ENCODE assay signal across 8 mouse cellular contexts in the genomic region with DNA sequence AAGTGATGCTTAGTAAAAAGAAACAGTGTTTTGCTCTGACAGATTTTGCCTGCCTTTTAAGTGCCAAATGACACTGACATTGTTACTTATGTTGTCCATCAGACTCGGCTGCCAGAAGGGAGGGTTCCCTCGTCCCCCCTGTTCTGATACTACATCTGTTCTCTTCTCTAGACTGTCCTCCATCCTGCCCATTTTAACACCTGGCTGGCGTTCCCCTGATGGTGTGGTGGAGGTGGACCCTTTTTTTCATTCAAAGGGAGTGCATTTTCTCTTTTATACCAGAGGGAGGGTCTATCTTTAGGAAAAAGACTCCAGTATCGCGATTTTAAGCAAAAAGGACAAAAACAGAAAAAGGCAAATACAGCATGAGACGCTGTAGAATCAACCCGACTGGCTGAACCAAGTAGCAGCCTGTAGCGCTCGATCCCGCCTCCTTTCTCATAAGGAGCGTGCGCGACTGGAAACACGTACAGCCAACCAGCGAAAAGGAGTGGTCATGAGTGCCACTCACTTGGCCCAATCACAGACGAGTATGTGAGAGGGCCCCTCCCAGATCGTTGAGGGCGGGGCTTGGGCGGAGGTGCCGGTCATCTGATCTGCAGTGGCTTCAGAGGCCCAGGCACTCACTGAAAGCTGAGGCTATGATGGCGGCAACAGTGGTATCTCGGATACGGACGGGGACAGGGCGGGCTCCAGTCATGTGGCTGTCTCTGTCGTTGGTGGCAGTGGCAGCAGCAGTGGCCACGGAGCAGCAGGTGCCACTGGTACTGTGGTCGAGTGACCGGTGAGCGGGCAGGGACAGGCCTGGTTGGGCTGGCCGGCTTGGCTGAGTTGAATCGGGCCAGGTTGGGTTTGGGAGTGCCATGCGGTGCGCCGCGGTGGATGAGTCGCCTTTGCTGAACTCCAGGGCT. TPM values are rescaled to one million over a fixed set of nuclear protein-coding genes. Genes with fewer than 3 reads are reported as not detected.
DNase-seq lines count a peak whose midpoint lies in the region; ATAC-seq and TF ChIP-seq lines count a peak whose summit lies in the region.

Atp6ap1 (plus strand) TSS at position 560 of the 911 bp plus-strand sequence.

- WGBS in hindbrain, postnatal 0 days = 26% methylated on average over 37 of the region's 37 CpGs

- no peaks in the 10 kb centered on the region for H3K9me3 ChIP-seq in hindbrain, postnatal 0 days (ENCODE audit: low read length)
- 0 out of 2 replicates have a peak, but pooled peaks cover 3% of the 10 kb centered on the region for H3K9me3 ChIP-seq in megakaryocyte, embryonic 14.5 days

- peak within 1 kb of the TSS; percentile 77 for H3K4me3 ChIP-seq in gastrocnemius, adult 2 months
- peak within 1 kb of the TSS; percentile 62 for H3K4me3 ChIP-seq in hindbrain, postnatal 0 days (ENCODE audit: low read length)
- H3K4me3 ChIP-seq in megakaryocyte, embryonic 14.5 days (replicated peaks) = peak within 1 kb of the TSS; percentile 97

- ATAC-seq in common myeloid progenitor, adult 5-6 weeks (replicated peaks; ENCODE audit: low read depth, poor library complexity, severe bottlenecking) = peak; percentile 99
- peak; percentile 99 for ATAC-seq in hindbrain, postnatal 0 days

- intact Hi-C loops in gastrocnemius, adult 2 months (cut with DNase I) = no loop called here

- TF ChIP-seq CTCF in gastrocnemius, adult 2 months (IDR thresholded peaks at IDR 0.05) = no peak
- no peak for TF ChIP-seq CTCF in hindbrain, postnatal 0 days (IDR thresholded peaks at IDR 0.05; ENCODE audit: low read depth)

- H3K4me2 ChIP-seq in hindbrain, postnatal 0 days (ENCODE audit: low read depth, low read length) = peak within 1 kb of the TSS; percentile 66

- H3K36me3 ChIP-seq in hindbrain, postnatal 0 days (ENCODE audit: insufficient read depth, low read length) = 0 out of 2 replicates have a peak, but pooled peaks cover 10% of the 10 kb centered on the region
- peaks cover 35% of the 10 kb centered on the region for H3K36me3 ChIP-seq in megakaryocyte, embryonic 14.5 days (replicated peaks; ENCODE audit: low read length)

- H3K4me1 ChIP-seq in hindbrain, postnatal 0 days (ENCODE audit: insufficient read depth, low read length) = no peaks in the 10 kb centered on the region
- peaks cover 14% of the 10 kb centered on the region; the same call in 1 of the 2 replicates for H3K4me1 ChIP-seq in megakaryocyte, embryonic 14.5 days

- peak; percentile 97 for DNase-seq in ZHBTc4 (ENCODE audit: low read depth, low spot score)
- DNase-seq in gastrocnemius, adult 2 months = peak; percentile 95
- peak; percentile 96 for DNase-seq in hindbrain, postnatal 0 days (ENCODE audit: low spot score)
- DNase-seq in left cerebral cortex, adult 8-10 months (ENCODE audit: low spot score in 2 of 2) = peak; percentile 88 to 94
- peak; percentile 96 to 97 for DNase-seq in right cerebral cortex, postnatal 10 days (ENCODE audit: low spot score in 2 of 2)
- DNase-seq in urinary bladder, postnatal 25 days (ENCODE audit: low spot score) = peak; percentile 80

- peak within 1 kb of the TSS; percentile 74 for H3K9ac ChIP-seq in hindbrain, postnatal 0 days (replicated peaks; ENCODE audit: low read length)

- no peaks in the 10 kb centered on the region for H3K27me3 ChIP-seq in hindbrain, postnatal 0 days (ENCODE audit: insufficient read depth, low read length)
- peaks cover 11% of the 10 kb centered on the region for H3K27me3 ChIP-seq in megakaryocyte, embryonic 14.5 days (replicated peaks)

- H3K27ac ChIP-seq in gastrocnemius, adult 2 months = peak within 1 kb of the TSS; percentile 92
- H3K27ac ChIP-seq in hindbrain, postnatal 0 days = peak within 1 kb of the TSS; percentile 81

RNA-seq across cellular contexts. Expression of gene Atp6ap1, which starts in this region (rescaled TPM):
- total RNA-seq in common myeloid progenitor, adult 5-6 weeks (2017) = 81.6 and 153 TPM in 2 replicates
- 10 to 100 TPM; 77.8 to 95.1 TPM for total RNA-seq in gastrocnemius, adult 2 months (2021)
- total RNA-seq in hindbrain, postnatal 0 days (2014; rRNA removed) = 295 and 308 TPM in 2 replicates
- 301 and 317 TPM in 2 replicates for polyA plus RNA-seq in hindbrain, postnatal 0 days (2015; fragmentation: Nextera tagmentation; extraction: Ambion mirVana)
- total RNA-seq in left cerebral cortex, adult 8-10 months (2022) = 100 to 1,000 TPM; 362 to 373 (median 369) TPM
- 10.7 and 29.6 TPM in 2 replicates for polyA plus RNA-seq in megakaryocyte, embryonic 14.5 days (2012; ENCODE audit: insufficient read depth, low replicate concordance)

Comparison
In these comparisons a context has a peak if more than half of its experiments do, and no peak if none do; other contexts are left out.
1. Peak in every context shown above with its lines: DNase-seq, ATAC-seq, H3K4me3 ChIP-seq and H3K27ac ChIP-seq.